ENCODE assay signal across 9 mouse cellular contexts in genomic region chr10:41830851-41831522, GRCm38 (mm10). TPM values are rescaled to one million over a fixed set of nuclear protein-coding genes. Genes with fewer than 3 reads are reported as not detected.
DNase-seq lines count a peak whose midpoint lies in the region; ATAC-seq and TF ChIP-seq lines count a peak whose summit lies in the region.
"Had no signal": no experiment of that assay in that cellular context is flagged by ENCODE, and none has a peak within 500 bp of the region (broad histone marks: within the 10 kb centered on the region; RNA-seq: fewer than 3 reads in every experiment).

No protein-coding gene starts in this region.

- intact Hi-C loops in heart, adult 2 months (cut with DNase I) = loop anchor here (1.0 to 5.0 kb wide), 6 partner anchors 58 to 464 kb away; no protein-coding TSS in a partner anchor

- TF ChIP-seq POLR2A in heart, adult 2 months (IDR thresholded peaks at IDR 0.05; ENCODE audit: insufficient read depth, low read depth, low read length) = no peak

- DNase-seq in adrenal gland, adult 18-20 months (ENCODE audit: low spot score in 2 of 2) = peak; percentile 57 to 61
- DNase-seq in embryo, embryonic 10 days (ENCODE audit: low spot score) = peak; percentile 83
- DNase-seq in heart, adult 2 months = peak; percentile 66 to 76
- peak; percentile 74 to 78 for DNase-seq in kidney, postnatal 25 days
- peak; percentile 90 for DNase-seq in lung, embryonic 14.5 days
- DNase-seq in retina, adult 2 months (ENCODE audit: low read depth, low spot score) = peak; percentile 44
- no peak for DNase-seq in yolk sac, embryonic 10.5 days (ENCODE audit: low spot score)

- no peak overlapping the region for H3K4me2 ChIP-seq in lung, embryonic 14.5 days
- H3K4me2 ChIP-seq: limb, embryonic 12.5 days had no signal

- 45% methylated on average over 9 of the region's 9 CpGs for WGBS in heart, adult 2 months
- 51% methylated on average over 9 of the region's 9 CpGs for WGBS in lung, embryonic 14.5 days

- peak overlapping the region; percentile 57 for H3K27ac ChIP-seq in heart, adult 2 months
- H3K27ac ChIP-seq in lung, embryonic 14.5 days (ENCODE audit: low read depth) = no peak overlapping the region
- H3K27ac ChIP-seq: limb, embryonic 12.5 days had no signal

- peaks cover 3% of the 10 kb centered on the region; the same call in 1 of the 2 replicates for H3K9me3 ChIP-seq in E14TG2a.4 (ENCODE audit: low read length)
- no peaks in the 10 kb centered on the region for H3K9me3 ChIP-seq in lung, embryonic 14.5 days (ENCODE audit: low read depth, low read length)
- H3K9me3 ChIP-seq: limb, embryonic 12.5 days had no signal

- H3K4me3 ChIP-seq in E14TG2a.4 (replicated peaks; ENCODE audit: low read length) = no peak overlapping the region
- H3K4me3 ChIP-seq in heart, adult 2 months = no peak overlapping the region
- no peak overlapping the region for H3K4me3 ChIP-seq in lung, embryonic 14.5 days (ENCODE audit: low read depth, low read length)
- H3K4me3 ChIP-seq: limb, embryonic 12.5 days had no signal

- peak; percentile 70 for TF ChIP-seq CTCF in E14TG2a.4 (conservative IDR thresholded peaks at IDR 0.05; ENCODE audit: low read length)
- peak; percentile 97 for TF ChIP-seq CTCF in heart, adult 2 months (IDR thresholded peaks at IDR 0.05)
- peak; percentile 85 for TF ChIP-seq CTCF in lung, embryonic 14.5 days (IDR thresholded peaks at IDR 0.05; ENCODE audit: low read depth)

- H3K36me3 ChIP-seq in E14TG2a.4 (ENCODE audit: insufficient read depth, low read length) = no peaks in the 10 kb centered on the region
- peaks cover 8% of the 10 kb centered on the region for H3K36me3 ChIP-seq in heart, adult 2 months (ENCODE audit: control insufficient read depth, insufficient read depth, low read length)
- no peaks in the 10 kb centered on the region for H3K36me3 ChIP-seq in lung, embryonic 14.5 days (ENCODE audit: insufficient read depth)
- H3K36me3 ChIP-seq: limb, embryonic 12.5 days had no signal

- H3K9ac ChIP-seq in heart, adult 2 months (ENCODE audit: low read depth, low read length) = no peak overlapping the region
- H3K9ac ChIP-seq in lung, embryonic 14.5 days = no peak overlapping the region
- H3K9ac ChIP-seq: limb, embryonic 12.5 days had no signal

- peaks cover 57% of the 10 kb centered on the region for H3K4me1 ChIP-seq in E14TG2a.4 (replicated peaks; ENCODE audit: low read depth, low read length)
- H3K4me1 ChIP-seq in heart, adult 2 months (ENCODE audit: control insufficient read depth, insufficient read depth, low read length) = peaks cover 17% of the 10 kb centered on the region
- H3K4me1 ChIP-seq in lung, embryonic 14.5 days (ENCODE audit: insufficient read depth) = no peaks in the 10 kb centered on the region

- peaks cover 7% of the 10 kb centered on the region for H3K79me2 ChIP-seq in heart, adult 2 months (replicated peaks; ENCODE audit: control insufficient read depth, insufficient read depth, low read length)

- peak; percentile 72; the same call in 1 of the 2 replicates for TF ChIP-seq EP300 in heart, adult 2 months (IDR thresholded peaks at IDR 0.05; ENCODE audit: insufficient read depth, low read depth, low read length)

- peaks cover 3% of the 10 kb centered on the region; the same call in 1 of the 2 replicates for H3K27me3 ChIP-seq in E14TG2a.4 (ENCODE audit: insufficient read depth, low read length)
- no peaks in the 10 kb centered on the region for H3K27me3 ChIP-seq in heart, adult 2 months (ENCODE audit: control insufficient read depth, insufficient read depth, low read length)
- H3K27me3 ChIP-seq in lung, embryonic 14.5 days (ENCODE audit: insufficient read depth, low read length) = no peaks in the 10 kb centered on the region
- H3K27me3 ChIP-seq: limb, embryonic 12.5 days had no signal

- no peak for ATAC-seq in lung, embryonic 14.5 days (ENCODE audit: insufficient read depth)

RNA-seq across cellular contexts. Expression of gene Sesn1, which starts 21.3 kb away (rescaled TPM):
- total RNA-seq in adrenal gland, adult 18-20 months (2021) = 10 to 100 TPM; 17.0 to 19.9 TPM
- 100 to 1,000 TPM; 120 to 121 TPM for total RNA-seq in heart, adult 2 months (2021)
- 47.8 and 79.5 TPM in 2 replicates for polyA plus RNA-seq in heart, adult 2 months (2012; rRNA removed)
- polyA plus RNA-seq in lung, embryonic 14.5 days (2014; fragmentation: Nextera tagmentation; extraction: Ambion mirVana) = 30.5 and 32.5 TPM in 2 replicates

RNA-seq across cellular contexts. Expression of gene Cep57l1, which starts 21.3 kb away (rescaled TPM):
- 1 to 10 TPM; 4.0 to 4.5 TPM for total RNA-seq in adrenal gland, adult 18-20 months (2021)
- 1 to 10 TPM; 2.3 to 2.5 TPM for total RNA-seq in heart, adult 2 months (2021)
- polyA plus RNA-seq in heart, adult 2 months (2012; rRNA removed) = 0.86 and 1.3 TPM in 2 replicates
- 23.2 and 25.3 TPM in 2 replicates for polyA plus RNA-seq in lung, embryonic 14.5 days (2014; fragmentation: Nextera tagmentation; extraction: Ambion mirVana)

Comparison
In these comparisons a context has a peak if more than half of its experiments do, and no peak if none do; other contexts are left out.
1. RNA of gene Sesn1, which starts 21.3 kb away (total RNA-seq): 120 to 121 TPM in heart, adult 2 months; 17.0 to 19.9 TPM in adrenal gland, adult 18-20 months; every median in the first group is over 4 times any median in the second.
2. Peak in every context shown above with its lines, with median percentiles within 50 percentile points of each other: CTCF ChIP-seq.